Mouse (Mus musculus) small intestine, adult 2 months (tissue): ENCODE results near the gene She.

Source experiments
- CTCF ChIP-seq: fragments of 200-500 bp; IDR thresholded peaks from 2 replicates; pipeline ENCODE4 v1.5.1; 2012; ENCODE audit warnings: low read depth, mild to moderate bottlenecking, control low read depth, inconsistent platforms, low read length, moderate library complexity, mixed read lengths; ENCODE audit not compliant: insufficient replicate concordance, insufficient read length; ENCODE audit errors: extremely low read depth
- POLR2A ChIP-seq: fragments of 200-500 bp; IDR thresholded peaks from 2 replicates; pipeline ENCODE4 v1.6.1; 2012; ENCODE audit warnings: low read depth, mild to moderate bottlenecking, control low read depth, inconsistent platforms, low read length, moderate library complexity

DNA sequence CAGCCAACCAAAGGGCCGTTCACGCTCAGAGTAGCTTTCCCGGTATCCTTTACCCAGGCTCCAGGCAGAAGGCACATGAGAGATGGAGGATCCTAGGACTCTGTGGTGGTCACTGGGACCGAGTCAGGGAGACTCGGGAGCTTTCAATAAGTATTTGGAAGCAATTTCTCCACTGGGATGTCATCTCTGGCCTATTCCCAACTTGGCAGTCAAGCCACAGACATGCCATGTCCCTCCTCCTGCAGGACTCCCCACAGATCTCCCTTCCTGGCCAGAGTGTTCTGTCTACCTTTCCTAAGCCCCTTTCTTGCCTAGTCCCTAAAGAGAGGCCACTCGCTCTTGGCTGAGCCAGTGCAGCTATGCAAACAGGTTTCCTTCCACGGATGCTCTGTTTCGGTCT lies 46.0 kb downstream of the She start:
- no peak for TF ChIP-seq CTCF
- TF ChIP-seq POLR2A = no peak
